Mouse (Mus musculus) heart, postnatal 10 days (tissue): ENCODE results near the gene Gm21885. TPM values are rescaled to one million over a fixed set of nuclear protein-coding genes. Genes with fewer than 3 reads are reported as not detected.

Experiments
- DNase-seq, 2 experiments: peaks; one replicate each; pipeline ENCODE4 v3.0.0; 2021
- intact Hi-C: fragments of 180-260 bp; cut with DNase I; formaldehyde crosslinking; loops from one replicate; pipeline ENCODE4 v1.15.1; 2025
- total RNA-seq, 2 experiments: library from RNA; stranded (reverse); gene quantifications; 2 replicates each; pipeline ENCODE4 v1.2.3; 2021

Gm21885 gene
- total RNA-seq, 2 experiments from 2014 or later: not detected

- DNase-seq: no peak
- intact Hi-C loops: loop anchor here (2.0 kb wide), 1 partner anchor 25 kb away; no protein-coding TSS in a partner anchor
Observed at GRCm38 (mm10) chr11:94315308-94315707, 33.6 kb downstream of the Gm21885 start.

- intact Hi-C loops: no loop called here
- no peak for DNase-seq
Observed at GRCm38 (mm10) chr11:94316528-94316927, 34.9 kb downstream of the Gm21885 start.

GRCm38 (mm10) chr11:94317014-94317413 is 35.3 kb downstream of the Gm21885 start:
- DNase-seq: no peak

GRCm38 (mm10) chr11:94317515-94317914 is 35.8 kb downstream of the Gm21885 start:
- intact Hi-C loops: no loop called here
- no peak for DNase-seq

More at GRCm38 (mm10) chr11:94317014-94317413, 35.3 kb downstream of the Gm21885 start:
- intact Hi-C loops: no loop called here

GRCm38 (mm10) chr11:94318056-94318455 is 36.4 kb downstream of the Gm21885 start:
- no peak for DNase-seq
- intact Hi-C loops: no loop called here

GRCm38 (mm10) chr11:94320969-94321930 is 39.6 kb downstream of the Gm21885 start:
- DNase-seq: no peak
- intact Hi-C loops: no loop called here

- DNase-seq: peak; percentile 96 to 97
- intact Hi-C loops: no loop called here
Observed at GRCm38 (mm10) chr11:94321931-94322400, 40.3 kb downstream of the Gm21885 start, which contains the start of gene Luc7l3. Luc7l3 (minus strand) TSS chr11:94321988.

- intact Hi-C loops: no loop called here
Observed at GRCm38 (mm10) chr11:94322636-94323035, 41.0 kb downstream of the Gm21885 start.

GRCm38 (mm10) chr11:94323271-94323925 is 41.7 kb downstream of the Gm21885 start:
- DNase-seq: no peak
- intact Hi-C loops: no loop called here

More at GRCm38 (mm10) chr11:94322636-94323035, 41.0 kb downstream of the Gm21885 start:
- no peak for DNase-seq

GRCm38 (mm10) chr11:94324618-94325017 is 42.9 kb downstream of the Gm21885 start:
- intact Hi-C loops: no loop called here
- no peak for DNase-seq

- intact Hi-C loops: no loop called here
- DNase-seq: peak; percentile 41 to 50
Observed at GRCm38 (mm10) chr11:94326961-94327411, 45.3 kb downstream of the Gm21885 start.

- intact Hi-C loops: no loop called here
- DNase-seq: peak; percentile 96 to 97
Observed at GRCm38 (mm10) chr11:94327693-94328643, 46.3 kb downstream of the Gm21885 start, which contains the start of gene Ankrd40. Ankrd40 (plus strand) TSS chr11:94328001.

GRCm38 (mm10) chr11:94328644-94329025 is 47.0 kb downstream of the Gm21885 start:
- intact Hi-C loops: loop anchor here (1.0 kb wide), 1 partner anchor 76 kb away; no protein-coding TSS in a partner anchor

GRCm38 (mm10) chr11:94329270-94329891 is 47.7 kb downstream of the Gm21885 start:
- intact Hi-C loops: loop anchor here (1.0 kb wide), 1 partner anchor 75 kb away; no protein-coding TSS in a partner anchor
- peak; percentile 69 to 74 for DNase-seq

More at GRCm38 (mm10) chr11:94328644-94329025, 47.0 kb downstream of the Gm21885 start:
- peak in 1 of 2 experiments; percentile 32 for DNase-seq

GRCm38 (mm10) chr11:94330211-94330610 is 48.5 kb downstream of the Gm21885 start:
- intact Hi-C loops: no loop called here
- no peak for DNase-seq

- intact Hi-C loops: no loop called here
- no peak for DNase-seq
Observed at GRCm38 (mm10) chr11:94332726-94333125, 51.1 kb downstream of the Gm21885 start.

GRCm38 (mm10) chr11:94334386-94334968 is 52.8 kb downstream of the Gm21885 start:
- DNase-seq: no peak
- intact Hi-C loops: no loop called here
